In genomic region chr8:61823157-61823556, GRCm38 (mm10) we compare ENCODE assay signal across 25 mouse cellular contexts.
DNase-seq lines count a peak whose midpoint lies in the region; ATAC-seq and TF ChIP-seq lines count a peak whose summit lies in the region.
"Had no signal": no experiment of that assay in that cellular context is flagged by ENCODE, and none has a peak within 500 bp of the region (broad histone marks: within the 10 kb centered on the region; RNA-seq: fewer than 3 reads in every experiment).

No protein-coding gene starts in this region.

- H3K4me2 ChIP-seq in embryonic facial prominence, embryonic 13.5 days, result 0 out of 2 replicates have a peak overlapping the region, but pooled peaks have one; percentile 5
- no peak overlapping the region for H3K4me2 ChIP-seq in heart, embryonic 13.5 days
- no peak overlapping the region for H3K4me2 ChIP-seq in intestine, embryonic 14.5 days (ENCODE audit: low read length)
- H3K4me2 ChIP-seq in intestine, embryonic 15.5 days (replicated peaks), result no peak overlapping the region
- no peak overlapping the region for H3K4me2 ChIP-seq in neural tube, embryonic 13.5 days
- H3K4me2 ChIP-seq: embryonic facial prominence, embryonic 15.5 days; hindbrain, embryonic 12.5 days; kidney, embryonic 15.5 days; limb, embryonic 15.5 days; liver, embryonic 15.5 days; lung, embryonic 15.5 days had no signal

- no peak for TF ChIP-seq CTCF in heart, adult 2 months (IDR thresholded peaks at IDR 0.05)

- no peaks in the 10 kb centered on the region for H3K36me3 ChIP-seq in embryonic facial prominence, embryonic 13.5 days
- H3K36me3 ChIP-seq in embryonic facial prominence, embryonic 10.5 days (replicated peaks), result no peaks in the 10 kb centered on the region
- peaks cover 6% of the 10 kb centered on the region; the same call in 1 of the 2 replicates for H3K36me3 ChIP-seq in heart, embryonic 13.5 days
- H3K36me3 ChIP-seq in heart, adult 2 months (ENCODE audit: control insufficient read depth, insufficient read depth, low read length), result peaks cover 14% of the 10 kb centered on the region
- no peaks in the 10 kb centered on the region for H3K36me3 ChIP-seq in intestine, embryonic 14.5 days (ENCODE audit: control insufficient read depth, insufficient read depth, low read length)
- no peaks in the 10 kb centered on the region for H3K36me3 ChIP-seq in intestine, embryonic 15.5 days
- no peaks in the 10 kb centered on the region for H3K36me3 ChIP-seq in neural tube, embryonic 13.5 days
- H3K36me3 ChIP-seq: embryonic facial prominence, embryonic 15.5 days; hindbrain, embryonic 12.5 days; kidney, embryonic 15.5 days; limb, embryonic 15.5 days; liver, embryonic 15.5 days; lung, embryonic 15.5 days had no signal

- peaks cover 23% of the 10 kb centered on the region for H3K4me1 ChIP-seq in embryonic facial prominence, embryonic 13.5 days
- H3K4me1 ChIP-seq in embryonic facial prominence, embryonic 10.5 days, result peaks cover 17% of the 10 kb centered on the region
- peaks cover 33% of the 10 kb centered on the region for H3K4me1 ChIP-seq in heart, embryonic 13.5 days
- H3K4me1 ChIP-seq in heart, adult 2 months (ENCODE audit: control insufficient read depth, insufficient read depth, low read length), result peaks cover 4% of the 10 kb centered on the region
- peaks cover 7% of the 10 kb centered on the region; the same call in 1 of the 2 replicates for H3K4me1 ChIP-seq in intestine, embryonic 14.5 days (replicated peaks; ENCODE audit: control insufficient read depth, insufficient read depth, low read length)
- H3K4me1 ChIP-seq in intestine, embryonic 15.5 days (replicated peaks), result no peaks in the 10 kb centered on the region; the same call in 1 of the 2 replicates
- H3K4me1 ChIP-seq in neural tube, embryonic 13.5 days (replicated peaks), result peaks cover 12% of the 10 kb centered on the region
- H3K4me1 ChIP-seq: liver, embryonic 15.5 days; lung, embryonic 15.5 days; megakaryocyte, embryonic 14.5 days had no signal

- H3K79me2 ChIP-seq in heart, adult 2 months (replicated peaks; ENCODE audit: control insufficient read depth, insufficient read depth, low read length), result no peaks in the 10 kb centered on the region

- no peaks in the 10 kb centered on the region for H3K9me3 ChIP-seq in embryonic facial prominence, embryonic 13.5 days
- no peaks in the 10 kb centered on the region for H3K9me3 ChIP-seq in embryonic facial prominence, embryonic 10.5 days
- H3K9me3 ChIP-seq in heart, embryonic 13.5 days, result no peaks in the 10 kb centered on the region
- H3K9me3 ChIP-seq in intestine, embryonic 14.5 days (ENCODE audit: control insufficient read depth, low read length), result no peaks in the 10 kb centered on the region
- H3K9me3 ChIP-seq in intestine, embryonic 15.5 days, result no peaks in the 10 kb centered on the region
- no peaks in the 10 kb centered on the region for H3K9me3 ChIP-seq in neural tube, embryonic 13.5 days
- H3K9me3 ChIP-seq: embryonic facial prominence, embryonic 15.5 days; hindbrain, embryonic 12.5 days; kidney, embryonic 15.5 days; limb, embryonic 15.5 days; liver, embryonic 15.5 days; lung, embryonic 15.5 days; megakaryocyte, embryonic 14.5 days had no signal

- H3K4me3 ChIP-seq in embryonic facial prominence, embryonic 13.5 days, result no peak overlapping the region
- H3K4me3 ChIP-seq in embryonic facial prominence, embryonic 10.5 days, result no peak overlapping the region
- no peak overlapping the region for H3K4me3 ChIP-seq in heart, embryonic 13.5 days
- no peak overlapping the region for H3K4me3 ChIP-seq in heart, adult 2 months
- H3K4me3 ChIP-seq in intestine, embryonic 14.5 days (ENCODE audit: low read depth, low read length), result no peak overlapping the region
- H3K4me3 ChIP-seq in intestine, embryonic 15.5 days (replicated peaks), result no peak overlapping the region
- H3K4me3 ChIP-seq in neural tube, embryonic 13.5 days, result no peak overlapping the region
- H3K4me3 ChIP-seq: embryonic facial prominence, embryonic 15.5 days; hindbrain, embryonic 12.5 days; kidney, embryonic 15.5 days; limb, embryonic 15.5 days; liver, embryonic 15.5 days; lung, embryonic 15.5 days; megakaryocyte, embryonic 14.5 days had no signal

- no peak for ATAC-seq in embryonic facial prominence, embryonic 13.5 days (ENCODE audit: insufficient number of reproducible peaks, insufficient read depth, low FRiP score, low TSS enrichment, low read depth)
- ATAC-seq in heart, embryonic 13.5 days (ENCODE audit: extremely low read depth, insufficient number of reproducible peaks, low FRiP score, low TSS enrichment), result no peak
- ATAC-seq in intestine, embryonic 14.5 days (replicated peaks; ENCODE audit: low FRiP score, low TSS enrichment, low read depth), result no peak
- ATAC-seq in intestine, embryonic 15.5 days, result no peak
- no peak for ATAC-seq in neural tube, embryonic 13.5 days (ENCODE audit: low read depth)

- H3K9ac ChIP-seq in embryonic facial prominence, embryonic 13.5 days, result no peak overlapping the region
- no peak overlapping the region for H3K9ac ChIP-seq in heart, embryonic 13.5 days
- H3K9ac ChIP-seq in heart, adult 2 months (ENCODE audit: low read depth, low read length), result no peak overlapping the region
- H3K9ac ChIP-seq in intestine, embryonic 14.5 days (ENCODE audit: low read length), result no peak overlapping the region
- no peak overlapping the region for H3K9ac ChIP-seq in intestine, embryonic 15.5 days
- no peak overlapping the region for H3K9ac ChIP-seq in neural tube, embryonic 13.5 days
- H3K9ac ChIP-seq: embryonic facial prominence, embryonic 15.5 days; hindbrain, embryonic 12.5 days; kidney, embryonic 15.5 days; limb, embryonic 15.5 days; liver, embryonic 15.5 days; lung, embryonic 15.5 days had no signal

- WGBS in embryonic facial prominence, embryonic 13.5 days, result 19% methylated on average over 5 of the region's 5 CpGs
- WGBS in embryonic facial prominence, embryonic 10.5 days, result 49% methylated on average over 5 of the region's 5 CpGs
- 55% methylated on average over 5 of the region's 5 CpGs for WGBS in heart, embryonic 13.5 days
- WGBS in heart, adult 2 months, result 54% methylated on average over 5 of the region's 5 CpGs
- 38% methylated on average over 5 of the region's 5 CpGs for WGBS in intestine, embryonic 14.5 days
- WGBS in intestine, embryonic 15.5 days, result 38% methylated on average over 5 of the region's 5 CpGs
- WGBS in neural tube, embryonic 13.5 days, result 32% methylated on average over 5 of the region's 5 CpGs

- TF ChIP-seq EP300 in heart, adult 2 months (IDR thresholded peaks at IDR 0.05; ENCODE audit: insufficient read depth, low read depth, low read length), result no peak

- H3K27me3 ChIP-seq in embryonic facial prominence, embryonic 13.5 days, result no peaks in the 10 kb centered on the region
- H3K27me3 ChIP-seq in embryonic facial prominence, embryonic 10.5 days (replicated peaks; ENCODE audit: low read depth, poor library complexity, severe bottlenecking), result no peaks in the 10 kb centered on the region
- no peaks in the 10 kb centered on the region for H3K27me3 ChIP-seq in heart, embryonic 13.5 days (replicated peaks)
- no peaks in the 10 kb centered on the region for H3K27me3 ChIP-seq in heart, adult 2 months (ENCODE audit: control insufficient read depth, insufficient read depth, low read length)
- H3K27me3 ChIP-seq in intestine, embryonic 14.5 days (replicated peaks; ENCODE audit: control insufficient read depth, insufficient read depth, low read length), result no peaks in the 10 kb centered on the region
- no peaks in the 10 kb centered on the region for H3K27me3 ChIP-seq in intestine, embryonic 15.5 days (replicated peaks)
- H3K27me3 ChIP-seq in neural tube, embryonic 13.5 days, result no peaks in the 10 kb centered on the region
- H3K27me3 ChIP-seq: embryonic facial prominence, embryonic 15.5 days; hindbrain, embryonic 12.5 days; kidney, embryonic 15.5 days; limb, embryonic 15.5 days; liver, embryonic 15.5 days; lung, embryonic 15.5 days; megakaryocyte, embryonic 14.5 days had no signal

- no peak for TF ChIP-seq POLR2A in heart, adult 2 months (IDR thresholded peaks at IDR 0.05; ENCODE audit: insufficient read depth, low read depth, low read length)

- intact Hi-C loops in heart, adult 2 months (cut with DNase I), result loop anchor here (5.0 kb wide), 1 partner anchor 61 kb away; no protein-coding TSS in a partner anchor

- 0 out of 2 replicates have a peak overlapping the region, but pooled peaks have one; percentile 24 for H3K27ac ChIP-seq in embryonic facial prominence, embryonic 13.5 days
- no peak overlapping the region for H3K27ac ChIP-seq in embryonic facial prominence, embryonic 10.5 days (replicated peaks)
- 0 out of 2 replicates have a peak overlapping the region, but pooled peaks have one; percentile 20 for H3K27ac ChIP-seq in heart, embryonic 13.5 days (replicated peaks)
- H3K27ac ChIP-seq in heart, adult 2 months, result no peak overlapping the region
- H3K27ac ChIP-seq in intestine, embryonic 14.5 days (ENCODE audit: low read depth), result peak overlapping the region; percentile 16; the same call in 1 of the 2 replicates
- H3K27ac ChIP-seq in intestine, embryonic 15.5 days, result no peak overlapping the region
- H3K27ac ChIP-seq in neural tube, embryonic 13.5 days (replicated peaks), result 0 out of 2 replicates have a peak overlapping the region, but pooled peaks have one; percentile 9
- H3K27ac ChIP-seq: hindbrain, embryonic 12.5 days; kidney, embryonic 15.5 days; limb, embryonic 15.5 days; liver, embryonic 15.5 days; lung, embryonic 15.5 days had no signal

- no peak for DNase-seq in embryonic facial prominence, embryonic 10.5 days (ENCODE audit: low spot score)
- DNase-seq in heart, adult 2 months, result no peak
- DNase-seq in intestine, embryonic 14.5 days (ENCODE audit: low spot score), result no peak
- no peak for DNase-seq in neural tube, embryonic 10.5 days (ENCODE audit: extremely low spot score, low spot score)
- DNase-seq: adrenal gland, postnatal 10 days; cerebellum, adult 2 months; cerebellum, postnatal 25 days; gastrocnemius, postnatal 25 days; heart, adult 18-20 months; heart, postnatal 10 days; kidney, adult 11 months; kidney, postnatal 36 days; lung, postnatal 36 days; thymus, postnatal 25 days had no signal

Comparison
In these comparisons a context has a peak if more than half of its experiments do, and no peak if none do; other contexts are left out.
1. H3K27ac ChIP-seq: peak in embryonic facial prominence, embryonic 13.5 days (single experiment), heart, embryonic 13.5 days (single experiment), intestine, embryonic 14.5 days (single experiment) and neural tube, embryonic 13.5 days (single experiment); none in embryonic facial prominence, embryonic 10.5 days (single experiment), heart, adult 2 months (single experiment) and intestine, embryonic 15.5 days (single experiment).